Mouse (Mus musculus) embryonic facial prominence, embryonic 15.5 days (tissue): ENCODE measurements around the gene Smim11. TPM values are rescaled to one million over a fixed set of nuclear protein-coding genes. Genes with fewer than 3 reads are reported as not detected.

ENCODE experiments used
- ATAC-seq: fragments of 200-750 bp; cut with Nextera tagmentation; 2 replicates; pipeline ENCODE4 v1.8.0; 2017; ENCODE audit warnings: low read depth, moderate TSS enrichment; ENCODE audit not compliant: insufficient number of reproducible peaks, low FRiP score, low TSS enrichment
- H3K27ac ChIP-seq: fragments of 300-500 bp; sonication (generic); replicated peaks from 2 replicates; pipeline ENCODE4 v1.5.1; 2015; ENCODE audit warnings: mild to moderate bottlenecking, inconsistent platforms
- H3K27me3 ChIP-seq: fragments of 300-500 bp; sonication (generic); 2 replicates; pipeline ENCODE4 v1.6.1; 2015; ENCODE audit warnings: inconsistent platforms
- H3K36me3 ChIP-seq: fragments of 300-500 bp; sonication (generic); 2 replicates; pipeline ENCODE4 v1.6.1; 2015; ENCODE audit warnings: mild to moderate bottlenecking, inconsistent platforms
- H3K4me1 ChIP-seq: fragments of 300-500 bp; sonication (generic); 2 replicates; pipeline ENCODE4 v1.6.1; 2015; ENCODE audit warnings: inconsistent platforms
- H3K4me2 ChIP-seq: fragments of 300-500 bp; sonication (generic); replicated peaks from 2 replicates; pipeline ENCODE4 v1.6.1; 2015; ENCODE audit warnings: mild to moderate bottlenecking, inconsistent platforms
- H3K4me3 ChIP-seq: fragments of 300-500 bp; sonication (generic); replicated peaks from 2 replicates; pipeline ENCODE4 v1.5.1; 2015; ENCODE audit warnings: mild to moderate bottlenecking, inconsistent platforms
- H3K9ac ChIP-seq: fragments of 300-500 bp; sonication (generic); 2 replicates; pipeline ENCODE4 v1.6.1; 2015; ENCODE audit warnings: inconsistent platforms
- H3K9me3 ChIP-seq: fragments of 300-500 bp; sonication (generic); replicated peaks from 2 replicates; pipeline ENCODE4 v1.6.1; 2016; ENCODE audit warnings: inconsistent platforms
- WGBS: fragments of 180-500 bp; shearing (Covaris S2); methylation state at CpG from one replicate; pipeline ENCODE4 v1.1.7; 2015; 5-methylcytosine and 5-hydroxymethylcytosine counted together
- polyA plus RNA-seq: library from polyadenylated mRNA; unstranded; fragments of >200 nt; fragmentation: Nextera tagmentation; extraction: Ambion mirVana; gene quantifications from 2 replicates; pipeline ENCODE4 v1.2.1, GENCODE M21; 2015

The Smim11 gene
- polyA plus RNA-seq, 1 experiment from 2014 or later: 131 TPM

DNA sequence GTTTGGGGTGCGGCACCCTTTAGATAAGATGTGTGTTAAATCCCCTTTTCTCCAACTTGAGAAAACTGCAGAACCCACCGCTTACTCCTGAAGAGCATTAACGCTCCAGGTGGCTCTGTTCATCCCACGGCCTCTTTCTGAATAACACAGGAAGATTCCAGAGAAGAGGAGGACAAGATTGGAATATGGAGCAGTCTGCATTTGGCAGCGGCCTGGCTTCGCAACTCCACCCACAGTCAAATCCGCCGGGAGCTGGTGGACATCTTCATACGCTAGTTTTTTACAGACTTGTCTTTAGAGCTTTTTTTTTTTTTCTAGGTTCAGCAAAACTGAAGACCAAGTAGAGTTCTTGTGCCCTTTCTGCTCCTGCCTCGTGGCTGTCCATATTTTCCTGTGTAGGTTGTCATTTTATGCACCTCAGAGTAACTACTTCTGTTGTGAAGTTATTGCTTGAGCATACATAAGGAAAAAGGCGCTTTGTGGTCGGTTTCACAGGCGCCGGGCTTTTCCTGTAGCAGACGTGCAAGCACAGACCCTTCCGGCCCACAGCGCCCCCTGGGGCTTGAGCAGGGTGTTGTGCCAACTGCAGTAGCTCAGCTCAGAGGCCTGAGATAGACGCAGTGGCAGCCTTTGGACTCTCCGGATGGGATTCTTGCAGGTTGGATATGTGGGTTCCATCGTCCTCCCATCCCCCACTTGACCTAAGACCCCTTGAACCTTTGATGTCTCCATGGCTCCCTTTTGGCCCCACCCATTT, 18.4 kb downstream of the Smim11 start:
- H3K9ac ChIP-seq: no peak overlapping the region

DNA sequence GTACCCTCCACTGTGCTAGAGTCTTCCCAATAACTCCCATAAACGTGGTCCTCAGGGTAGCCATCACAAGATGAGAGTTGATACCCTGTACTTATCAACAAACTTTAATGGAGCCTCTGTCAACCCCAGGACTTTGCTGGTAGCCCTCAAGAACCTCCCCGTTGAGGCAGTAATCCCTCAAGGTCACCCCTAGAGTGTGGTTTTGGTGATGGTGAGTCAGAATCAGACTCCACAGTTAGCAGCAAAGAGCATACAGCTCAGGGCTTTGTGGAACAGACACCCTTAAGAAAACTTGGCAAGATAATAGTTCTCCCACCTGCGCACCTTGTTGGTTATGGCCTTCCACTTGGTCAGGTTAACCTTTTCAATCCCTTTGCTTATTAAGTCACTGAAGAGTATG, 19.3 kb downstream of the Smim11 start:
- H3K4me2 ChIP-seq: no peak overlapping the region
- no peaks in the 10 kb centered on the region for H3K4me1 ChIP-seq
- WGBS: 81% methylated on average over 3 of the region's 3 CpGs
- H3K36me3 ChIP-seq: 0 out of 2 replicates have a peak, but pooled peaks cover 6% of the 10 kb centered on the region
- no peak overlapping the region for H3K4me3 ChIP-seq
- no peaks in the 10 kb centered on the region for H3K27me3 ChIP-seq
- no peak overlapping the region for H3K27ac ChIP-seq
- no peaks in the 10 kb centered on the region for H3K9me3 ChIP-seq
- H3K9ac ChIP-seq: no peak overlapping the region
- ATAC-seq: no peak

More for the DNA sequence above, 18.4 kb downstream of the Smim11 start:
- H3K4me1 ChIP-seq: 0 out of 2 replicates have a peak, but pooled peaks cover under 1% of the 10 kb centered on the region
- no peaks in the 10 kb centered on the region for H3K27me3 ChIP-seq
- no peak for ATAC-seq
- no peak overlapping the region for H3K4me3 ChIP-seq
- 0 out of 2 replicates have a peak, but pooled peaks cover 6% of the 10 kb centered on the region for H3K36me3 ChIP-seq
- no peak overlapping the region for H3K27ac ChIP-seq
- H3K9me3 ChIP-seq: no peaks in the 10 kb centered on the region
- no peak overlapping the region for H3K4me2 ChIP-seq
- WGBS: 64% methylated on average over 20 of the region's 20 CpGs

DNA sequence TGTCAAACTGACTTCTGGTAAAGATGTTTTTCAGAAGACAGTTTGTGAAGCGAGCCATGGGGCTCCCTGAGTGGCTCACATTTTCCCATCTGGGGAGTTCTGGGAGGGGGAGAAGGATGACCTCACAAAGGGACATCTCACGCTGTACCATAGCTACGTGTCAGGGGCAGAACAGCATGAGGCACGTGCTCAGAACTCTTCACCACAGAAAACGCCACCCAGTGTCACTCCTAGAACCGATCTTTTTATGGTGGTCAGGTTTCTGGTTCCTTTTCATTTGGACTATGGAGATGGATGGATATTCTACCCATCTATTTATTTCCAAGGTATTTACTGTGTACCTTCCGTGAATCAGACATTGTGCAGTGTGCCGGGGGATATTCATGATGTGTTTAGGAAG, 20.3 kb downstream of the Smim11 start, which contains the start of gene Fam243:
Fam243 (minus strand) TSS at position 101 of the 400 bp plus-strand sequence.
- 89% methylated on average over 8 of the region's 8 CpGs for WGBS
- Histone ChIP-seq H3K9me3 (no peaks in the 10 kb centered on the region), H3K4me2 (no peak within 1 kb of the TSS), H3K27ac (no peak within 1 kb of the TSS), H3K27me3 (no peaks in the 10 kb centered on the region), H3K36me3 (0 out of 2 replicates have a peak, but pooled peaks cover 6% of the 10 kb centered on the region), H3K4me1 (no peaks in the 10 kb centered on the region), H3K9ac (no peak within 1 kb of the TSS), H3K4me3 (no peak within 1 kb of the TSS)
- no peak for ATAC-seq

DNA sequence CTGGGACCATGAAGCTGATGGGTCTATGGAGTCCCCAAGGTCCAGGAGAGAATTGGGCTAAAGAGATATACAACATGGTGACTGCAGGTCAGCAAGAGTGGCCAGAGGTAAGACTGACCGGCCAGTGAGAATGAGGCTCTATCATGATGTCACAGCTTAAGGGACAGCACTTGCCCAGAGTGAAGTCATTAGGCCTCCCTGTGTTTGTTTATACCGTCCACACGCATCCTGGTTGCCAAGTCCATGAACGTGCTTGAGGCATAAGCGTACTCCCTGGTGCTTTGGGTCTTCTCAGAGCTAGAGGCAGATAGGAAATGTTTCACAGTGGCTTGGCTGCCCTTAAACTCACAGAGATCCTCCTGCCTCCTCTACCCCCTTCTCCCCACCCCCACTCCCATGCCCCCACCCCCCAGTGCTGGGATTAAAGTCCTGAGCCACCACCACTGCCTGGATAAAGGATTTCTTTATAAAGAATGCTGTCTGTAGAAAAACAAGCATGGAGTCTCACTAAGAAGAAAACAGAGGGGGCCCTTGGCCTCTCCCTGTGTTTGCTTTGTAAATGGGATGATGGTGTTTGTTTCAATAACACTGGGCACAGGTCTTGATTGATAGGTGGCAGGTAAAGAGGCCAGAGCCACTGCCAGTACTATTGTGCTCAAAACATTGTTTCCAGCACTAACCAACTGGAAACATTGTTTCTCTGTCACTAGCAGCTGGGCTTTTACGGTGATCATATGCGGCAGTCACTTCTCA, 23.4 kb downstream of the Smim11 start:
- H3K9me3 ChIP-seq: no peaks in the 10 kb centered on the region
- no peak overlapping the region for H3K4me2 ChIP-seq
- no peak overlapping the region for H3K4me3 ChIP-seq
- H3K27ac ChIP-seq: no peak overlapping the region
- ATAC-seq: no peak
- H3K36me3 ChIP-seq: no peaks in the 10 kb centered on the region
- H3K4me1 ChIP-seq: no peaks in the 10 kb centered on the region
- 49% methylated on average over 7 of the region's 7 CpGs for WGBS
- no peaks in the 10 kb centered on the region for H3K27me3 ChIP-seq
- no peak overlapping the region for H3K9ac ChIP-seq

DNA sequence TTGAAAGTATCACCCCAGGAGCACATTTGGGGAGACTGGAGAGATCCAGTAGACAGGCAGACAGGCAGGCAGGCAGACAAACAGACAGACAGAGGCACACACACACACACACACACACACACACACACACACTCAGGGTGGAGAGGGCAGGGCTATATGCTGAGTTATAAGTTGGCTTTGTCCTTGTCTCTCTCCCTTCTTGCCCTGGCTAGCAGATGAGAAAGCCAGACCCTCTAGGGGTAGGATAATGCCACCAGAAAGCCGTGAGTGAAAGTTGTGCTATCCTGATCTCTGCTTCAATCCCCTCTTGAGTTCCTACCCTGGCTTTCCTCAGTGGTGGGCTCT, 23.9 kb downstream of the Smim11 start:
- H3K27ac ChIP-seq: no peak overlapping the region
- no peak overlapping the region for H3K4me3 ChIP-seq
- no peaks in the 10 kb centered on the region for H3K36me3 ChIP-seq
- no peaks in the 10 kb centered on the region for H3K4me1 ChIP-seq
- no peak overlapping the region for H3K9ac ChIP-seq
- 54% methylated on average over 1 of the region's 1 CpGs for WGBS
- H3K4me2 ChIP-seq: no peak overlapping the region
- H3K9me3 ChIP-seq: no peaks in the 10 kb centered on the region
- no peaks in the 10 kb centered on the region for H3K27me3 ChIP-seq
- no peak for ATAC-seq

DNA sequence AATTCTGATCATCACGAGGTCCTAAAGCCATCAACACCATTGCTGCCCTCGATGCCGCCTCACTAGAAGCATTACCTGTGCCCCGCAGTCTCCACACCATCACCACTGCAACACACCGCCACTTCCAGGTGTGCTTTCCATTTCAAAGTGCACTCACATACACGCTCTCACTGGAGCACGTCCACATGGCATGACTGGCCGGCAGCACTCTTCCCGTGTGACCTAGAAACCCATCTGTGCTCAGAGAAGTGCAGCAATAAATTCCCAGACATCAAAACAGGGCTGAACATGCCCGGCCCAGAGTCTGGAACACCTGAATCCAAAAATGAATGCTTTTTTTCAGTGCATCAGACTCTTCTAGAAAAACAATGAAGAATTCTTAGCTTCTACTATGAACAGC, 26.8 kb downstream of the Smim11 start:
- Histone ChIP-seq H3K4me3 (no peak overlapping the region), H3K4me1 (no peaks in the 10 kb centered on the region), H3K36me3 (no peaks in the 10 kb centered on the region), H3K9me3 (no peaks in the 10 kb centered on the region), H3K27ac (no peak overlapping the region), H3K4me2 (no peak overlapping the region), H3K9ac (no peak overlapping the region), H3K27me3 (no peaks in the 10 kb centered on the region)
- WGBS: 83% methylated on average over 10 of the region's 10 CpGs
- no peak for ATAC-seq

DNA sequence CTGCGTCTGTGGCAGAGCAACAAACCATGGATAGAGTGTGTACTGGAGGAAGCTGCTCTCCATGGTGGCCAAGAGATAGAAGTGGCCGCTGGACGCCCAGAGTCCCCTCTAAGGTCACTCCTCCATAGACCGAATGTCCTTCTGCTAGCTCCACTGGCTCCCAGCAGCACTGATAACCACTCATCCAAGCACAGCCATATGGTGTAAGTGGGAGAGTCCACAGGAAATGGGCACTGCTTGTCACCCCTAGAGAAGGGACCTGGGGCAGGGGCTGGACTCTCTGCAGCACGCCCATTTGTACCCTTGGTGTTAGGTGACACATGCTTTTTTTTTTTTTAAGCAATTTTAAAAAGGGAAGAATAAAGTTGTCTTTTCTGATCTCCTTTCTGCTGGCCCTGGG, 29.9 kb downstream of the Smim11 start:
- no peak overlapping the region for H3K4me3 ChIP-seq
- no peak overlapping the region for H3K27ac ChIP-seq
- H3K4me2 ChIP-seq: no peak overlapping the region
- no peaks in the 10 kb centered on the region for H3K27me3 ChIP-seq
- no peak for ATAC-seq
- 0 out of 2 replicates have a peak, but pooled peaks cover 3% of the 10 kb centered on the region for H3K4me1 ChIP-seq
- WGBS: 80% methylated on average over 5 of the region's 5 CpGs
- no peaks in the 10 kb centered on the region for H3K9me3 ChIP-seq
- H3K36me3 ChIP-seq: no peaks in the 10 kb centered on the region
- no peak overlapping the region for H3K9ac ChIP-seq

DNA sequence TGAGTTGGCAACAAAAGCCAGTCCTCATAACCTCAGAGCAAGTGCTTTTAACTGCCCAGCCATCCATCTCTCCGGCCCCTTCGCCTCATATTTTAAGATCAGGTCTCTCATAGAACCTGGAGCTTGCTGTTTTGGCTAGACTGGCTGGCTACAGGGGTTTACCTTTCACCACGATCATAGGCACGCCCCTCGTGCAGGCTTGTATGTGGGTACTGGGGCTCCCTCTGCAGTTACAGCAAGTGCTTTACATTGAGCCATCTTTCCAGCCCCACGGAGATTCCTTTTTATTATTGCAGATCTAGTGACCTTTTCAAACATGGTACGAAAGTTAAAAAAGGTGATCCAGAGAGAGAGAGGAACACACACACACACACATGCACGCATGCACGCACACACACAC, 33.5 kb downstream of the Smim11 start:
- no peak overlapping the region for H3K9ac ChIP-seq
- H3K4me1 ChIP-seq: 0 out of 2 replicates have a peak, but pooled peaks cover 3% of the 10 kb centered on the region
- H3K27me3 ChIP-seq: no peaks in the 10 kb centered on the region
- no peaks in the 10 kb centered on the region for H3K36me3 ChIP-seq
- H3K4me3 ChIP-seq: no peak overlapping the region
- H3K4me2 ChIP-seq: no peak overlapping the region
- WGBS: 60% methylated on average over 9 of the region's 9 CpGs
- H3K9me3 ChIP-seq: no peaks in the 10 kb centered on the region
- no peak overlapping the region for H3K27ac ChIP-seq
- ATAC-seq: no peak

DNA sequence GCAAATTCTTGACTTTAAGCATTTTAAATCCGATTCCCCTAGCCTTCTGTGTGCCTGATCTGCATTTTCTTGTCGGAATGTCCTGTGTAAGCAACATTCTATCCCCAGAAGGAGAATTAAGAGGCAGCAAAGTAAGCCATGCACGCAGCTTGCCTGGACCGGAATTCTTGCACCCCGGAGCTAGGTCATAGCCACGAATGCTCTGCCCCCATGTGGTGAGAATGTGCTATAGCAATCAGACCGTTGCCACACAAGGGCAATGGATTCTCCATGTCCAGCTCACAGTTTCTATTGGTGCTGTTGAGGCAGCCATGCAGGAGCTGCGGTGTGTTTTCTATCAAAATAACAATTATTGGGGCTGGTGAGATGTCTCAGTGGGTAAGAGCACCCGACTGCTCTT, 35.2 kb downstream of the Smim11 start:
- H3K9me3 ChIP-seq: no peaks in the 10 kb centered on the region
- no peak overlapping the region for H3K4me3 ChIP-seq
- H3K9ac ChIP-seq: no peak overlapping the region
- no peaks in the 10 kb centered on the region for H3K27me3 ChIP-seq
- ATAC-seq: 0 out of 2 replicates have a peak, but pooled peaks have one; percentile 11
- H3K27ac ChIP-seq: no peak overlapping the region
- H3K4me1 ChIP-seq: peaks cover 11% of the 10 kb centered on the region; the same call in 1 of the 2 replicates
- 5% methylated on average over 9 of the region's 9 CpGs for WGBS
- H3K4me2 ChIP-seq: peak overlapping the region; percentile 34
- no peaks in the 10 kb centered on the region for H3K36me3 ChIP-seq

DNA sequence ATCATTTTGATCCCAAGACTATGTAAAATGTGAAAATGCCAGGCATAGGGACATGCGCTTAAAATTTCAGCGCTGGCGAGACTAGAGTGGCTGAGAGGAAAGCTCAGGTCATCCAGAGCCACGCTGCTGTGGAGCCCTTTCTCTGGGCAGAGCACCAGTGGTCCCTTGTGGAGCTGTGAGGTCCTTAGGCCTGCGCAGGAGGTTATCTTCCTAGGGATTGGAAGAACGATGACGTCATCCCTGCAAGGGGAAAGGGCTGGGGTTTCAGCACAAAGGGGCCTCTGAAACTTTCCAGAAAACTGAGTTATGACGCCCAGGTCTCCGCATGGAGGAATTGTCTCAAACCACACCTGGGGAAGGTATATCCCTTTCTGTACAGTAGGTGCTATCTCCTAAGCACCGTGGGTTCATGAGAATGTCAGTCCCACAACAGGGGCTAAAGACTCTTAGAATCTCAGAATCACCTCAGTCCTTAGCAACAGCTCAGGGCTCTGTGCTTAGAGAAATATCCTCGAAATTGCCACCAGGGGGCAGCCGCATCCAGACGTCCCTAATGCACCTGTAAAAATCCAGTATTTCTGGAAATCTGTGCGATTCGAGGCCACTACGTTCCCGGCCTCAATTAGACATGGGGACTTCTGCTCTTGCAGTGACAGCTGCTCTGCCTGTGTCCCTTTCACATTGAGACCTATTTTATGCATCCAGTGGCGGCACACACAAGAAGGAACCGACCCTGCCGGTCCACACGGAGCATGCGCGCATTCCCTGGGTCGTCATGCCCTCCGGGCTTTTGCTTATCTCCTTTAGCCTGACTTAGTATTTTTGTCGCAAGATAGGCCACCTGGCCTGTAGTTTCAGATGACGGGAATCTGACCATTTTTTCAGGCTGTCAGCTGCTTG, 39.8 kb downstream of the Smim11 start:
- no peak; the same call in 1 of the 2 replicates for ATAC-seq
- H3K36me3 ChIP-seq: no peaks in the 10 kb centered on the region
- no peaks in the 10 kb centered on the region for H3K27me3 ChIP-seq
- H3K4me2 ChIP-seq: peak overlapping the region; percentile 51
- WGBS: 27% methylated on average over 27 of the region's 27 CpGs
- H3K27ac ChIP-seq: no peak overlapping the region
- H3K9ac ChIP-seq: no peak overlapping the region
- H3K4me1 ChIP-seq: peaks cover 11% of the 10 kb centered on the region; the same call in 1 of the 2 replicates
- peak overlapping the region; percentile 30 for H3K4me3 ChIP-seq
- H3K9me3 ChIP-seq: no peaks in the 10 kb centered on the region

DNA sequence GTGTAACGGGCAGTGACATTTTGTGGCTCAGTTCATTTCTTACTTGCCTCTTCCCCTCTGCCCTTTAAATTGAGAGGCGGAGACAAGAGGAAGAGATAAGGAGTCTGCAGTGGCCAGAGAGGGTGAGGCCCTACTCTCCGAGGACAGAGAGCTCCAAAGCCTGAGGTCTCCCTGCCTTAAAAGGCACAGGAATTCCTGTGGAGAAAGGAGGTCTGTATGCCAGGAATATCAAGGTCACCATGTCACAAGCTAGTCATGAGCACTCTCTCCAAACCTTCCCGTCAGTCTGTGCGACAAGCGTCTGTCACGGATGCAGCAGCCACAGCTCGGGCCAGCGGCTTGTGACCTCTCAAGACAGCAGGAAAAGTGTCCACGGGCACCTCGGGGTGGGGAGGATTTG, 44.1 kb downstream of the Smim11 start:
- Histone ChIP-seq H3K27me3 (no peaks in the 10 kb centered on the region), H3K4me1 (peaks cover 9% of the 10 kb centered on the region; the same call in 1 of the 2 replicates), H3K4me2 (no peak overlapping the region), H3K27ac (no peak overlapping the region), H3K9ac (no peak overlapping the region), H3K9me3 (no peaks in the 10 kb centered on the region), H3K4me3 (no peak overlapping the region), H3K36me3 (no peaks in the 10 kb centered on the region)
- no peak for ATAC-seq
- 53% methylated on average over 11 of the region's 11 CpGs for WGBS
